Mouse (Mus musculus) ES-Bruce4 (cell line): ENCODE results near the gene Otoa.

Experiments
- CTCF ChIP-seq: IDR thresholded peaks from one replicate; pipeline ENCODE4 v1.8.1; 2011; ENCODE audit warnings: low read depth, low read length
- EP300 ChIP-seq: IDR thresholded peaks from 2 replicates; pipeline ENCODE4 v1.6.1; 2011; ENCODE audit warnings: low read depth, low read length; ENCODE audit not compliant: insufficient read depth
- POLR2A ChIP-seq: IDR thresholded peaks from one replicate; pipeline ENCODE4 v1.8.1; 2011; ENCODE audit warnings: low read length; ENCODE audit not compliant: insufficient read depth

DNA sequence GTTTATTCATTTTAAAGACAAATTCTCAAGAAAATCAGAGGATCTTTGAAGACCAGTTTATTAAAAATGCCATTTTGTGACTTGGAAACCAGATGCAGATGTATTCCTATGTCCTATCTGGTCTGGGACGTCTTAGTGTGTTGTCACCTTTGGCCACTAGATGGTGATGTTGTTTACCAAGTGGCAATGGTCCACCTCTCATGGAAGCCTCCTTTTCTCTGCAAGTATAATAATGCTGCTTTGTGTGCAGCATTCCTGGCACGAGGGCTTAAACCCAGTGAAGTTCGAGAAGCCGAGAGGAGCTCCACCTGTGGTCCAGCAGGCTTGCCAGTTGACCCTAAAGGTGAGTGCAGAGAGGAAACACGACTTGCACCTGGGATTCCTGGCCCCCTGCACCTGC, 3.6 kb upstream of the Otoa start:
- no peak for TF ChIP-seq CTCF
- no peak for TF ChIP-seq EP300
- no peak for TF ChIP-seq POLR2A
